Mouse (Mus musculus) heart, embryonic 10.5 days (tissue): ENCODE data around the gene Snx32. TPM values are rescaled to one million over a fixed set of nuclear protein-coding genes. Genes with fewer than 3 reads are reported as not detected.

Source experiments
- DNase-seq: peaks from one replicate; pipeline ENCODE4 v3.0.0-alpha.2; 2017; ENCODE audit warnings: low spot score
- H3K27ac ChIP-seq: fragments of 300-500 bp; sonication (generic); 2 replicates; pipeline ENCODE4 v1.5.1; 2016; ENCODE audit warnings: mild to moderate bottlenecking
- H3K27me3 ChIP-seq: fragments of 300-500 bp; sonication (generic); 2 replicates; pipeline ENCODE4 v1.6.1; 2016; ENCODE audit warnings: mild to moderate bottlenecking; ENCODE audit not compliant: poor library complexity, insufficient read depth, severe bottlenecking
- H3K36me3 ChIP-seq: fragments of 300-500 bp; sonication (generic); 2 replicates; pipeline ENCODE4 v1.6.1; 2016; ENCODE audit warnings: mild to moderate bottlenecking, moderate library complexity
- H3K4me1 ChIP-seq: fragments of 300-500 bp; sonication (generic); 2 replicates; pipeline ENCODE4 v1.6.1; 2016; ENCODE audit warnings: mild to moderate bottlenecking
- H3K4me3 ChIP-seq: fragments of 300-500 bp; sonication (generic); 2 replicates; pipeline ENCODE4 v1.5.1; 2016; ENCODE audit warnings: mild to moderate bottlenecking, moderate library complexity
- H3K9me3 ChIP-seq: fragments of 300-500 bp; sonication (generic); 2 replicates; pipeline ENCODE4 v1.6.1; 2016; ENCODE audit warnings: mild to moderate bottlenecking, moderate library complexity
- WGBS: fragments of 180-500 bp; shearing (Covaris S2); methylation state at CpG from one replicate; pipeline ENCODE4 v1.1.7; 2016; 5-methylcytosine and 5-hydroxymethylcytosine counted together
- polyA plus RNA-seq: library from polyadenylated mRNA; unstranded; fragments of >200 nt; fragmentation: Nextera tagmentation; extraction: Ambion mirVana; gene quantifications from 2 replicates; pipeline ENCODE4 v1.2.1, GENCODE M21; 2016

Snx32 gene
- polyA plus RNA-seq, 1 experiment from 2014 or later, result 10.6 TPM

- H3K27ac ChIP-seq, result no peak overlapping the region
- peaks cover 20% of the 10 kb centered on the region for H3K36me3 ChIP-seq
- no peak for DNase-seq
- H3K9me3 ChIP-seq, result no peaks in the 10 kb centered on the region
- 51% methylated on average over 5 of the region's 5 CpGs for WGBS
- no peak overlapping the region for H3K4me3 ChIP-seq
- peaks cover 6% of the 10 kb centered on the region; the same call in 1 of the 2 replicates for H3K27me3 ChIP-seq
- peaks cover 54% of the 10 kb centered on the region for H3K4me1 ChIP-seq
Observed at GRCm38 (mm10) chr19:5471846-5472245, 38.5 kb downstream of the Snx32 start.

GRCm38 (mm10) chr19:5468374-5468773 lies 42.0 kb downstream of the Snx32 start, which contains the start of gene Ctsw:
Gene Ctsw (minus strand): TSS chr19:5468507.
- H3K4me1 ChIP-seq, result peaks cover 35% of the 10 kb centered on the region
- DNase-seq, result no peak
- H3K9me3 ChIP-seq, result no peaks in the 10 kb centered on the region
- no peak within 1 kb of the TSS for H3K4me3 ChIP-seq
- H3K36me3 ChIP-seq, result peaks cover 46% of the 10 kb centered on the region
- WGBS, result 55% methylated on average over 5 of the region's 5 CpGs
- H3K27ac ChIP-seq, result 0 out of 2 replicates have a peak within 1 kb of the TSS, but pooled peaks have one; percentile 5
- peaks cover 18% of the 10 kb centered on the region for H3K27me3 ChIP-seq

GRCm38 (mm10) chr19:5466916-5467500 lies 43.3 kb downstream of the Snx32 start:
- peaks cover 32% of the 10 kb centered on the region for H3K4me1 ChIP-seq
- H3K27ac ChIP-seq, result no peak overlapping the region
- no peaks in the 10 kb centered on the region for H3K9me3 ChIP-seq
- WGBS, result 90% methylated on average over 6 of the region's 6 CpGs
- DNase-seq, result no peak
- peaks cover 58% of the 10 kb centered on the region for H3K36me3 ChIP-seq
- H3K27me3 ChIP-seq, result peaks cover 18% of the 10 kb centered on the region
- no peak overlapping the region for H3K4me3 ChIP-seq

GRCm38 (mm10) chr19:5465037-5465436 lies 45.3 kb downstream of the Snx32 start:
- Histone ChIP-seq H3K36me3 (peaks cover 58% of the 10 kb centered on the region), H3K27me3 (peaks cover 18% of the 10 kb centered on the region), H3K4me1 (peaks cover 37% of the 10 kb centered on the region), H3K27ac (no peak overlapping the region), H3K9me3 (no peaks in the 10 kb centered on the region), H3K4me3 (no peak overlapping the region)
- 96% methylated on average over 8 of the region's 8 CpGs for WGBS
- no peak for DNase-seq

GRCm38 (mm10) chr19:5463791-5464562 lies 46.4 kb downstream of the Snx32 start:
- Histone ChIP-seq H3K9me3 (no peaks in the 10 kb centered on the region), H3K36me3 (peaks cover 58% of the 10 kb centered on the region), H3K27ac (peak overlapping the region; percentile 87), H3K4me1 (peaks cover 30% of the 10 kb centered on the region), H3K4me3 (peak overlapping the region; percentile 38), H3K27me3 (peaks cover 22% of the 10 kb centered on the region)
- DNase-seq, result peak; percentile 83
- WGBS, result 55% methylated on average over 15 of the region's 15 CpGs

GRCm38 (mm10) chr19:5463212-5463611 lies 47.1 kb downstream of the Snx32 start:
- H3K4me3 ChIP-seq, result no peak overlapping the region
- H3K27me3 ChIP-seq, result peaks cover 25% of the 10 kb centered on the region
- peaks cover 58% of the 10 kb centered on the region for H3K36me3 ChIP-seq
- H3K4me1 ChIP-seq, result peaks cover 26% of the 10 kb centered on the region
- no peaks in the 10 kb centered on the region for H3K9me3 ChIP-seq
- DNase-seq, result no peak
- WGBS, result 80% methylated on average over 9 of the region's 9 CpGs
- H3K27ac ChIP-seq, result no peak overlapping the region

- no peak for DNase-seq
- Histone ChIP-seq H3K27me3 (peaks cover 15% of the 10 kb centered on the region; the same call in 1 of the 2 replicates), H3K9me3 (no peaks in the 10 kb centered on the region), H3K4me3 (peak overlapping the region; percentile 84), H3K36me3 (peaks cover 41% of the 10 kb centered on the region), H3K27ac (no peak overlapping the region), H3K4me1 (peaks cover 36% of the 10 kb centered on the region)
- 85% methylated on average over 6 of the region's 6 CpGs for WGBS
Observed at GRCm38 (mm10) chr19:5461411-5461810, 48.9 kb downstream of the Snx32 start.

GRCm38 (mm10) chr19:5460465-5460911 lies 49.9 kb downstream of the Snx32 start, which contains the start of gene Fibp:
Gene Fibp (plus strand): TSS chr19:5460615.
- Histone ChIP-seq H3K27ac (peak within 1 kb of the TSS; percentile 89), H3K4me1 (peaks cover 45% of the 10 kb centered on the region), H3K9me3 (no peaks in the 10 kb centered on the region), H3K36me3 (peaks cover 32% of the 10 kb centered on the region), H3K4me3 (peak within 1 kb of the TSS; percentile 84), H3K27me3 (0 out of 2 replicates have a peak, but pooled peaks cover 7% of the 10 kb centered on the region)
- peak; percentile 95 for DNase-seq
- WGBS, result under 1% methylated on average over 32 of the region's 32 CpGs

- Histone ChIP-seq H3K9me3 (no peaks in the 10 kb centered on the region), H3K4me3 (peak overlapping the region; percentile 84), H3K27me3 (0 out of 2 replicates have a peak, but pooled peaks cover 7% of the 10 kb centered on the region), H3K4me1 (peaks cover 51% of the 10 kb centered on the region), H3K27ac (peak overlapping the region; percentile 89), H3K36me3 (peaks cover 26% of the 10 kb centered on the region)
- DNase-seq, result no peak
- 26% methylated on average over 3 of the region's 3 CpGs for WGBS
Observed at GRCm38 (mm10) chr19:5459896-5460295, 50.4 kb downstream of the Snx32 start.

- Histone ChIP-seq H3K4me3 (no peak overlapping the region), H3K36me3 (peaks cover 26% of the 10 kb centered on the region), H3K4me1 (peaks cover 50% of the 10 kb centered on the region), H3K27ac (no peak overlapping the region), H3K27me3 (0 out of 2 replicates have a peak, but pooled peaks cover 7% of the 10 kb centered on the region), H3K9me3 (no peaks in the 10 kb centered on the region)
- DNase-seq, result no peak
- 59% methylated on average over 7 of the region's 7 CpGs for WGBS
Observed at GRCm38 (mm10) chr19:5459019-5459418, 51.3 kb downstream of the Snx32 start.

GRCm38 (mm10) chr19:5457746-5458442 lies 52.4 kb downstream of the Snx32 start, which contains the start of gene Ccdc85b:
Gene Ccdc85b (minus strand): TSS chr19:5457894.
- H3K4me3 ChIP-seq, result peak within 1 kb of the TSS; percentile 90
- peaks cover 46% of the 10 kb centered on the region for H3K4me1 ChIP-seq
- no peak for DNase-seq
- H3K27ac ChIP-seq, result peak within 1 kb of the TSS; percentile 96
- H3K9me3 ChIP-seq, result no peaks in the 10 kb centered on the region
- peaks cover 23% of the 10 kb centered on the region for H3K36me3 ChIP-seq
- WGBS, result 18% methylated on average over 14 of the region's 14 CpGs
- H3K27me3 ChIP-seq, result 0 out of 2 replicates have a peak, but pooled peaks cover 7% of the 10 kb centered on the region

- WGBS, result under 1% methylated on average over 70 of the region's 70 CpGs
- H3K4me3 ChIP-seq, result peak overlapping the region; percentile 90
- H3K36me3 ChIP-seq, result peaks cover 16% of the 10 kb centered on the region
- 0 out of 2 replicates have a peak, but pooled peaks cover 8% of the 10 kb centered on the region for H3K27me3 ChIP-seq
- no peaks in the 10 kb centered on the region for H3K9me3 ChIP-seq
- H3K4me1 ChIP-seq, result peaks cover 46% of the 10 kb centered on the region
- peak; percentile 98 for DNase-seq
- H3K27ac ChIP-seq, result peak overlapping the region; percentile 96
Observed at GRCm38 (mm10) chr19:5456922-5457745, 53.2 kb downstream of the Snx32 start.
